Mouse (Mus musculus) NIH3T3 (cell line): ENCODE results near the gene Ctdsp2.
A peak's percentile ranks its signal among the peaks of the same experiment; 100 is the strongest.

ENCODE experiments used
- DNase-seq: peaks from one replicate; pipeline ENCODE4 v3.0.0-alpha.2; 2012; ENCODE audit warnings: low read depth

The Ctdsp2 gene

GRCm38 (mm10) chr10:126962966-126963330 lies 15.6 kb upstream of the Ctdsp2 start:
- DNase-seq, result peak; percentile 49

GRCm38 (mm10) chr10:126963821-126964220 lies 14.7 kb upstream of the Ctdsp2 start:
- no peak for DNase-seq

GRCm38 (mm10) chr10:126971363-126972050 lies 7.0 kb upstream of the Ctdsp2 start:
- DNase-seq, result no peak

- DNase-seq, result peak; percentile 51
These were observed 6.3 kb upstream of the Ctdsp2 start for GRCm38 (mm10) chr10:126972051-126972725.

GRCm38 (mm10) chr10:126972988-126973387 lies 5.5 kb upstream of the Ctdsp2 start:
- no peak for DNase-seq

GRCm38 (mm10) chr10:126975706-126976105 lies 2.8 kb upstream of the Ctdsp2 start:
- peak; percentile 65 for DNase-seq

GRCm38 (mm10) chr10:126977076-126977475 lies 1.4 kb upstream of the Ctdsp2 start:
- DNase-seq, result no peak

- DNase-seq, result peak; percentile 43
These were observed 661 bp downstream of the Ctdsp2 start for GRCm38 (mm10) chr10:126979121-126979635.

- peak; percentile 64 for DNase-seq
These were observed 1.2 kb downstream of the Ctdsp2 start for GRCm38 (mm10) chr10:126979636-126980151.

GRCm38 (mm10) chr10:126980221-126980932 lies 1.9 kb downstream of the Ctdsp2 start:
- DNase-seq, result peak; percentile 82

GRCm38 (mm10) chr10:126980933-126981530 lies 2.5 kb downstream of the Ctdsp2 start:
- peak; percentile 33 for DNase-seq

GRCm38 (mm10) chr10:126981746-126982145 lies 3.2 kb downstream of the Ctdsp2 start:
- DNase-seq, result peak; percentile 73

- DNase-seq, result no peak
These were observed 4.7 kb downstream of the Ctdsp2 start for GRCm38 (mm10) chr10:126983193-126983725.

GRCm38 (mm10) chr10:126984189-126985004 lies 5.9 kb downstream of the Ctdsp2 start:
- DNase-seq, result peak; percentile 54

- no peak for DNase-seq
These were observed 6.6 kb downstream of the Ctdsp2 start for GRCm38 (mm10) chr10:126985127-126985526.

- no peak for DNase-seq
These were observed 7.1 kb downstream of the Ctdsp2 start for GRCm38 (mm10) chr10:126985579-126985978.

GRCm38 (mm10) chr10:126986541-126986961 lies 8.0 kb downstream of the Ctdsp2 start:
- DNase-seq, result peak; percentile 75

- no peak for DNase-seq
These were observed 8.9 kb downstream of the Ctdsp2 start for GRCm38 (mm10) chr10:126987183-126988118.

GRCm38 (mm10) chr10:126988513-126989165 lies 10.1 kb downstream of the Ctdsp2 start:
- no peak for DNase-seq
